Mouse (Mus musculus) limb, embryonic 14.5 days (tissue): ENCODE measurements around the gene Nckap1. TPM values are rescaled to one million over a fixed set of nuclear protein-coding genes. Genes with fewer than 3 reads are reported as not detected.

Source experiments
- ATAC-seq: fragments of 200-750 bp; cut with Nextera tagmentation; 2 replicates; pipeline ENCODE4 v1.8.0; 2017; ENCODE audit warnings: low read depth, moderate number of reproducible peaks, moderate TSS enrichment; ENCODE audit not compliant: low FRiP score
- DNase-seq: peaks from one replicate; pipeline ENCODE4 v3.0.0-alpha.2; 2015; ENCODE audit warnings: low spot score
- H3K27ac ChIP-seq: fragments of 300-500 bp; sonication (generic); replicated peaks from 2 replicates; pipeline ENCODE4 v1.5.1; 2014; ENCODE audit warnings: low read depth, mild to moderate bottlenecking, low read length, moderate library complexity, mixed read lengths
- H3K27me3 ChIP-seq: fragments of 300-500 bp; sonication (generic); 2 replicates; pipeline ENCODE4 v1.6.1; 2014; ENCODE audit warnings: low read length, mixed read lengths; ENCODE audit not compliant: control insufficient read depth, insufficient read depth
- H3K36me3 ChIP-seq: fragments of 300-500 bp; sonication (generic); 2 replicates; pipeline ENCODE4 v1.6.1; 2014; ENCODE audit warnings: mild to moderate bottlenecking, low read length, moderate library complexity, mixed read lengths; ENCODE audit not compliant: control insufficient read depth, insufficient read depth
- H3K4me1 ChIP-seq: fragments of 300-500 bp; sonication (generic); 2 replicates; pipeline ENCODE4 v1.6.1; 2014; ENCODE audit warnings: antibody characterized with exemption, low read length, mixed read lengths; ENCODE audit not compliant: control insufficient read depth, insufficient read depth
- H3K4me2 ChIP-seq: fragments of 300-500 bp; sonication (generic); replicated peaks from 2 replicates; pipeline ENCODE4 v1.6.1; 2014; ENCODE audit warnings: low read depth, mild to moderate bottlenecking, low read length, moderate library complexity; ENCODE audit not compliant: severe bottlenecking
- H3K4me3 ChIP-seq: fragments of 300-500 bp; sonication (generic); replicated peaks from 2 replicates; pipeline ENCODE4 v1.5.1; 2014; ENCODE audit warnings: low read length
- H3K9ac ChIP-seq: fragments of 300-500 bp; sonication (generic); 2 replicates; pipeline ENCODE4 v1.6.1; 2014; ENCODE audit warnings: mild to moderate bottlenecking, low read depth, low read length, moderate library complexity; ENCODE audit not compliant: severe bottlenecking
- H3K9me3 ChIP-seq: fragments of 300-500 bp; sonication (generic); 2 replicates; pipeline ENCODE4 v1.6.1; 2016; ENCODE audit warnings: low read length; ENCODE audit not compliant: control insufficient read depth
- POLR2A ChIP-seq: fragments of 200-500 bp; IDR thresholded peaks from 2 replicates; pipeline ENCODE4 v1.8.0; 2012; ENCODE audit warnings: inconsistent platforms, mild to moderate bottlenecking, moderate library complexity, borderline replicate concordance; ENCODE audit not compliant: insufficient read depth, insufficient read length; ENCODE audit errors: extremely low read depth
- WGBS: fragments of 180-500 bp; shearing (Covaris S2); extraction: QIAGEN DNeasy Blood & Tissue Kit; methylation state at CpG from one replicate; pipeline ENCODE4 v1.1.7; 2014; 5-methylcytosine and 5-hydroxymethylcytosine counted together
- polyA plus RNA-seq, 2 experiments: library from polyadenylated mRNA; depleted of rRNA in 1 of 2; stranded (reverse) in 1 of 2; unstranded in 1 of 2; fragments of >200 nt; fragmentation: Nextera tagmentation in 1 of 2; extraction: Ambion mirVana in 1 of 2; gene quantifications; 2 replicates each; pipeline versions ENCODE4 v1.2.1 to v1.2.3; 2012 to 2014

Nckap1 gene
- polyA plus RNA-seq, 2 experiments: 62.8 to 69.6 TPM

DNA sequence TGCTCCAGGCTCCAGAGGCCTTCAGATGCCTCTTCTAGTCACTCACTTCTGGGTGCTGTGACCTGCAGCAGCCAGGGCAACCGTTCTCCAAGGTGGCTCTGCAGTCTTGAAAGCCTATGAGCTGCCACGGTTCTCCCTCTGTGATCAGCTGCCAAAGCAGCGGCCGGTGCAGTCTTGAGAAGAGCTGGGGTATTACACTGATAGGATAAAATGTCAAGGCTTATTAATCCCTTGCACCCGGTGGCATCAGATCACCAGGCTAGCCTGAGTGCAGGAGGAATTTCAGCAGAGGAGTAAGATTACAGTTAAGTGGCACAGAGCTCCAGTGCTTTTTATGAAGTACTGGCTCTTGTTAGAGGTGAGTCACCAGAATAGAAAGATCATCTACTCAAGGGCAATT is 94.3 kb downstream of the Nckap1 start:
- H3K9ac ChIP-seq: no peak overlapping the region
- ATAC-seq (no peak), DNase-seq (no peak)
- H3K9me3 ChIP-seq: no peaks in the 10 kb centered on the region
- no peak overlapping the region for H3K27ac ChIP-seq
- H3K4me3 ChIP-seq: no peak overlapping the region
- no peaks in the 10 kb centered on the region for H3K4me1 ChIP-seq
- H3K36me3 ChIP-seq: no peaks in the 10 kb centered on the region
- no peaks in the 10 kb centered on the region for H3K27me3 ChIP-seq
- TF ChIP-seq POLR2A: no peak
- WGBS: 64% methylated on average over 5 of the region's 5 CpGs
- no peak overlapping the region for H3K4me2 ChIP-seq

DNA sequence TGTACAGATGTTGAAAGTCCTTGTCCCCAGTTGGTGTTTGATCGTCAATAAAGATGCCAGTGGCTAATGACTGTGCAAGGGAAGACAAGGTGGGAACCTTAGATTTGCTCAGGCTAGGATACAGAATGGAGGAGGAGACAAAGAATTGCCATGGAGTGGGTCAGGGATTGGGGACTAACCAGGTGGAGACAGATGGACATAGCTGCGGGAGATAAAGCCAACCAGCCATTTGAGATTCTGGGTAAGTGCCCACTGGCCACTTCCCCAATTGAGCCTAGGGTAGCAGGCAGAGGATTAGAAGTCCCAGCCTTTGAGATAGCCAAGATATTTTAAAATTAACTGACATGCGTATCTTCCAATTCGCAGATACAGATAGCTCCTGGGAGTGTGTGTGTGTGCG is 96.2 kb downstream of the Nckap1 start:
- no peaks in the 10 kb centered on the region for H3K4me1 ChIP-seq
- no peaks in the 10 kb centered on the region for H3K27me3 ChIP-seq
- no peak for TF ChIP-seq POLR2A
- no peak for DNase-seq
- H3K36me3 ChIP-seq: no peaks in the 10 kb centered on the region
- H3K9ac ChIP-seq: no peak overlapping the region
- no peak overlapping the region for H3K4me2 ChIP-seq
- no peak for ATAC-seq
- 86% methylated on average over 5 of the region's 5 CpGs for WGBS
- no peaks in the 10 kb centered on the region for H3K9me3 ChIP-seq
- no peak overlapping the region for H3K27ac ChIP-seq
- H3K4me3 ChIP-seq: no peak overlapping the region

DNA sequence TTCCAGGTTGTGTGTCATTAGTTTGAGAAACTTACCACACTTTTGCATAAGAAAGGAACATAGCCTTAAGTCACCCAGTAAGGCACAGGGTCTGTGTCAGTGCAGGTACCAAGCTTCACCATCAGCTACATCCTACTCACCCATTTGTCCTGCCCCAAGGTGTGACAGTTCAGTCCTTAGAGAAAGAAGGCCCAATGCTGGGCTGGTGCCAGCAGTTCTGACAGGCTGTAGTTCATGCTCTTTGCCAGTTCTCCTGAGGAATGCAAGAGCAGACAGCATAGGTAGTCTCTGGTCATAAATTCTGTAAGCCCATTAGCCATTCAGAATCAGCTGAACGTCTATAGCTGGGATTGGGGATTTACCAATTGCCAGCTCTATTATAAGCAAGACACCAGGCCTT is 105.3 kb downstream of the Nckap1 start:
- no peak for TF ChIP-seq POLR2A

DNA sequence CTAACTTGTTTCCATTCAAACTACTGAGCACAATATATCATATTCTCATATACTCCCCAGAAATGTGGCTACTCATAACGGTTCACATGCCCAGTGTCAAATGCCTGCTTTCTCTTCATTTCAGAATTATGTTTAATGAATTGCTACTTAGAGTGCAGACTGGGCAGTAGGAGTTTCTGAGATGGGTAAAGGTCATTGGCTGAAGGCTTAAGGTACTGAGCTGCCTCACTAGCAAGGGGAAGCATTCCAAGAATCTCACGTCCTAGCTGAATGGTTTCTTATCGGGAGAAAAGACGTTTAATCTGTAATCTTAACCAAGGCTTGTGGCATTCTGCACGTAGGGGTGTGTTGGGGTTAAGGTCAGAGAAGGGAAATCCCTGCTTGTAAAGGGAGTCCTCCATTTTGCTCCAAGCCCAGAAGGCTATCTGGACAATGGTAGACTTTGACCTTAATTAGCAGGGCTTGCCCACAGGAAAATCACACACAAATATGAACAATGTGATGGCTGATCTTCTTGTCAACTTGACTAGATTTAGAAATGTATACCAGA is 106.9 kb downstream of the Nckap1 start:
- Histone ChIP-seq H3K9me3 (no peaks in the 10 kb centered on the region), H3K27ac (no peak overlapping the region), H3K4me3 (no peak overlapping the region), H3K36me3 (no peaks in the 10 kb centered on the region), H3K4me1 (no peaks in the 10 kb centered on the region), H3K4me2 (no peak overlapping the region), H3K27me3 (no peaks in the 10 kb centered on the region), H3K9ac (no peak overlapping the region)
- no peak for TF ChIP-seq POLR2A
- 76% methylated on average over 5 of the region's 5 CpGs for WGBS
- DNase-seq (no peak), ATAC-seq (no peak)

More for the DNA sequence above, 105.3 kb downstream of the Nckap1 start:
- no peaks in the 10 kb centered on the region for H3K9me3 ChIP-seq
- no peak for ATAC-seq
- H3K9ac ChIP-seq: no peak overlapping the region
- H3K27me3 ChIP-seq: no peaks in the 10 kb centered on the region
- no peak for DNase-seq
- H3K27ac ChIP-seq: no peak overlapping the region
- no peaks in the 10 kb centered on the region for H3K4me1 ChIP-seq
- no peak overlapping the region for H3K4me2 ChIP-seq
- H3K36me3 ChIP-seq: no peaks in the 10 kb centered on the region
- 43% methylated on average over 1 of the region's 1 CpGs for whole genome bisulfite sequencing
- H3K4me3 ChIP-seq: no peak overlapping the region

DNA sequence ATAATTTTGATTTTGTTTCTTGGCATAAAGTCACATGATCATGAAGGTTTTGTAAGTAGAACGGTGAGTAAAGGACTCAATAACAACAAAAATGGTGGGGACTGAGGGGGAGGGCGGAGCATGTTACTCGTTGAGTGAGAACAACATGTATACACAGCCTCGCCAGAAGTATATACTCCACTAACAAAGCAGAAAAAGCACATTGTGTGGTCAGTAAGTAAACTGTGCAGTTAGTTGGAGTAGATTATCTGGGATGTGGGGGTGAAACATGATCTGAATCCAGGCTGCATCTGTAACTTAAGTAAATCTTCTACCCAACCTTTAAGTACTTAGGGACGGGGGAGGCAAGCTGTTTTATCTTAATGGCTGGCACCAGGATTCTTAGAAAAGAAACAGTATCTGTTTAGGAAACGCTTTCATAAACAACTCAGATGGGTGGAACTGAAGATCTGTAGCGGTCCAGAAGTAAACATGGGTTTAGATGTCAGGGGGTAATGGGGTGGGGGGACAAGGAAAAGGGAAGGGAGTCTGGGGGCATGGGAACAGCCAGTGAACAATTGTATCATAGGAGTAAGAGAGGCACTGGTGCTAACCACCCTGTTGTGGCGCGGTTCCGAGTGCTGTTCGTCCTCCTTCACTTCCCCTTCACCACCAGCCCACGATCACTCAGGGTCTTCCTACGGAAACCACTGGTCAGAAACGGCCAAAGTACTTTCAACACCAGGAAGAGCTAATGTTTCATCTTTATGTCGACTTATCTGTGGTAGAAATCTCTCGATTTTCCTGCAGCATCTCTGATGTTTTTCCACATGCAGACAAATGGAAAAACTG is 115.0 kb downstream of the Nckap1 start:
- H3K27ac ChIP-seq: no peak overlapping the region
- H3K4me1 ChIP-seq: no peaks in the 10 kb centered on the region
- no peaks in the 10 kb centered on the region for H3K27me3 ChIP-seq
- H3K4me2 ChIP-seq: no peak overlapping the region
- H3K4me3 ChIP-seq: no peak overlapping the region
- DNase-seq (no peak), ATAC-seq (no peak)
- no peaks in the 10 kb centered on the region for H3K36me3 ChIP-seq
- H3K9ac ChIP-seq: no peak overlapping the region
- H3K9me3 ChIP-seq: no peaks in the 10 kb centered on the region
- WGBS: 70% methylated on average over 16 of the region's 16 CpGs
- no peak for TF ChIP-seq POLR2A
